Mouse (Mus musculus): ENCODE data around the gene Stac2. TPM values are rescaled to one million over a fixed set of nuclear protein-coding genes. Genes with fewer than 3 reads are reported as not detected.

Stac2 gene
- polyA plus RNA-seq, 1 experiment from 2014 or later, result 5.4 TPM

- no peak overlapping the region for H3K27ac ChIP-seq (ENCODE audit: low read length)
- no peaks in the 10 kb centered on the region for H3K9me3 ChIP-seq (ENCODE audit: control insufficient read depth, low read length)
- H3K9ac ChIP-seq (replicated peaks; ENCODE audit: low read depth, low read length), result no peak overlapping the region
- WGBS, result 34% methylated on average over 9 of the region's 9 CpGs
- H3K4me1 ChIP-seq (replicated peaks; ENCODE audit: control insufficient read depth, insufficient read depth, low read length), result peaks cover 16% of the 10 kb centered on the region
- H3K27me3 ChIP-seq (replicated peaks; ENCODE audit: control insufficient read depth, insufficient read depth, low read length), result peaks cover 5% of the 10 kb centered on the region; the same call in 1 of the 2 replicates
- H3K36me3 ChIP-seq (ENCODE audit: control insufficient read depth, insufficient read depth), result no peaks in the 10 kb centered on the region
- H3K4me3 ChIP-seq (replicated peaks; ENCODE audit: low read length), result no peak overlapping the region
- no peak overlapping the region for H3K4me2 ChIP-seq (ENCODE audit: low read length)
- ATAC-seq, result no peak
Observed at GRCm38 (mm10) chr11:98057466-98057865, 4.2 kb upstream of the Stac2 start.

- Histone ChIP-seq H3K4me2 (ENCODE audit: low read length) (peak overlapping the region; percentile 51), H3K9ac (replicated peaks; ENCODE audit: low read depth, low read length) (peak overlapping the region; percentile 65), H3K4me3 (replicated peaks; ENCODE audit: low read length) (peak overlapping the region; percentile 55), H3K36me3 (ENCODE audit: control insufficient read depth, insufficient read depth) (no peaks in the 10 kb centered on the region), H3K9me3 (ENCODE audit: control insufficient read depth, low read length) (no peaks in the 10 kb centered on the region), H3K27ac (ENCODE audit: low read length) (peak overlapping the region; percentile 58), H3K27me3 (replicated peaks; ENCODE audit: control insufficient read depth, insufficient read depth, low read length) (peaks cover 28% of the 10 kb centered on the region), H3K4me1 (replicated peaks; ENCODE audit: control insufficient read depth, insufficient read depth, low read length) (peaks cover 35% of the 10 kb centered on the region)
- under 1% methylated on average over 83 of the region's 83 CpGs for WGBS
- ATAC-seq, result peak; percentile 51
Observed at GRCm38 (mm10) chr11:98052129-98052988, 903 bp downstream of the Stac2 start.

DNA sequence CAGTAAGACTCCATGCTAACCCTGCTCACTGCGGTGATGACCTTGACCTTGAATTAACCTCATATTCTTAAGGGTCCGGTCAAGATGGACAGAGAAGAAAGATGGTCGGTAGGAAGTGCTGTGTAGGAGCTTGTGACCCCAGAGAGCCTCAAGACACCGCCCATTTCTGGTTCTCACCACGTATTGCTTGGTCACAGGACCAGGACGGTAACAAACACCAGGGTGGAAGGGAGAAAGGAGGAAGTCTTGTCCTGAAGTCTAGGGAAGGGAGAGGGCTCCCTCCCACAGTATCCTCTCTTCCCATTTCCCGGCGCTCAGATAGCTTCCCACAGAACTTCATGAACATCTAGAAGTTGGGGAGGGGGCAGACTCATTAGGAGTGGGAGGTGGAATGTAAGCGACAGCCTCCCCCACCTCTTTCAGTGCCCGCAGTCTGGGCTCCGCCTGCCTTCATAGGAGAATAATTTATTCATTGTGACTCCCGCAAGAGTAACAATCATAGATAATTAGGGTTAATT lies 1.6 kb downstream of the Stac2 start:
- Histone ChIP-seq H3K9me3 (ENCODE audit: control insufficient read depth, low read length) (no peaks in the 10 kb centered on the region), H3K9ac (replicated peaks; ENCODE audit: low read depth, low read length) (no peak overlapping the region; the same call in 1 of the 2 replicates), H3K36me3 (ENCODE audit: control insufficient read depth, insufficient read depth) (no peaks in the 10 kb centered on the region), H3K27ac (ENCODE audit: low read length) (no peak overlapping the region), H3K27me3 (replicated peaks; ENCODE audit: control insufficient read depth, insufficient read depth, low read length) (peaks cover 28% of the 10 kb centered on the region), H3K4me2 (ENCODE audit: low read length) (peak overlapping the region; percentile 51), H3K4me3 (replicated peaks; ENCODE audit: low read length) (peak overlapping the region; percentile 55), H3K4me1 (replicated peaks; ENCODE audit: control insufficient read depth, insufficient read depth, low read length) (peaks cover 35% of the 10 kb centered on the region)
- peak; percentile 32 for ATAC-seq
- 7% methylated on average over 12 of the region's 12 CpGs for WGBS

DNA sequence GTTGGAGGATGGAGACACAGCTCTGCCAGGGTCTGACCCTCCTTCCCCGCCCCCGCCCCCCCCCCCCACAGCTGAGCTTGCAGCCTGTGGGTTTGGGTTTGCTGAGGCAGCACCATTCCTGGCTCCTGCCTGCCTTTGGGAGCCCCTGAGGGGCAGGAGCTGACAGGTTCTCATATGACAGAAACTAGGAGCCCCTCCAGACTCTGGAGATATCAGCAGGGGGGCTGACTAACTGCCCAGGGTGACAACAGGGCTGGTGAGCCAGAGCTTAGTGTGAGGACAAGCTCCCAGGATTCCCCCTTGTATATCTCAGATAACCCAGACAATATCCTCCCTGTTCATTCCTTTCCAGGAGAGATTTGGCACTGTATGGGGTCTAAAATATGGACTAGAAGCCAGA lies 2.3 kb downstream of the Stac2 start:
- no peaks in the 10 kb centered on the region for H3K9me3 ChIP-seq (ENCODE audit: control insufficient read depth, low read length)
- no peak overlapping the region for H3K27ac ChIP-seq (ENCODE audit: low read length)
- ATAC-seq, result no peak
- H3K9ac ChIP-seq (replicated peaks; ENCODE audit: low read depth, low read length), result no peak overlapping the region
- no peak overlapping the region for H3K4me3 ChIP-seq (replicated peaks; ENCODE audit: low read length)
- H3K36me3 ChIP-seq (ENCODE audit: control insufficient read depth, insufficient read depth), result no peaks in the 10 kb centered on the region
- H3K4me2 ChIP-seq (ENCODE audit: low read length), result peak overlapping the region; percentile 16; the same call in 1 of the 2 replicates
- H3K4me1 ChIP-seq (replicated peaks; ENCODE audit: control insufficient read depth, insufficient read depth, low read length), result peaks cover 35% of the 10 kb centered on the region
- 13% methylated on average over 2 of the region's 2 CpGs for WGBS
- H3K27me3 ChIP-seq (replicated peaks; ENCODE audit: control insufficient read depth, insufficient read depth, low read length), result peaks cover 28% of the 10 kb centered on the region

GRCm38 (mm10) chr11:98050520-98050815 lies 2.8 kb downstream of the Stac2 start:
- Histone ChIP-seq H3K4me1 (replicated peaks; ENCODE audit: control insufficient read depth, insufficient read depth, low read length) (peaks cover 35% of the 10 kb centered on the region), H3K9ac (replicated peaks; ENCODE audit: low read depth, low read length) (no peak overlapping the region), H3K27me3 (replicated peaks; ENCODE audit: control insufficient read depth, insufficient read depth, low read length) (peaks cover 28% of the 10 kb centered on the region), H3K36me3 (ENCODE audit: control insufficient read depth, insufficient read depth) (no peaks in the 10 kb centered on the region), H3K27ac (ENCODE audit: low read length) (no peak overlapping the region), H3K4me2 (ENCODE audit: low read length) (no peak overlapping the region), H3K4me3 (replicated peaks; ENCODE audit: low read length) (no peak overlapping the region), H3K9me3 (ENCODE audit: control insufficient read depth, low read length) (no peaks in the 10 kb centered on the region)
- 14% methylated on average over 2 of the region's 2 CpGs for WGBS
- ATAC-seq, result no peak

DNA sequence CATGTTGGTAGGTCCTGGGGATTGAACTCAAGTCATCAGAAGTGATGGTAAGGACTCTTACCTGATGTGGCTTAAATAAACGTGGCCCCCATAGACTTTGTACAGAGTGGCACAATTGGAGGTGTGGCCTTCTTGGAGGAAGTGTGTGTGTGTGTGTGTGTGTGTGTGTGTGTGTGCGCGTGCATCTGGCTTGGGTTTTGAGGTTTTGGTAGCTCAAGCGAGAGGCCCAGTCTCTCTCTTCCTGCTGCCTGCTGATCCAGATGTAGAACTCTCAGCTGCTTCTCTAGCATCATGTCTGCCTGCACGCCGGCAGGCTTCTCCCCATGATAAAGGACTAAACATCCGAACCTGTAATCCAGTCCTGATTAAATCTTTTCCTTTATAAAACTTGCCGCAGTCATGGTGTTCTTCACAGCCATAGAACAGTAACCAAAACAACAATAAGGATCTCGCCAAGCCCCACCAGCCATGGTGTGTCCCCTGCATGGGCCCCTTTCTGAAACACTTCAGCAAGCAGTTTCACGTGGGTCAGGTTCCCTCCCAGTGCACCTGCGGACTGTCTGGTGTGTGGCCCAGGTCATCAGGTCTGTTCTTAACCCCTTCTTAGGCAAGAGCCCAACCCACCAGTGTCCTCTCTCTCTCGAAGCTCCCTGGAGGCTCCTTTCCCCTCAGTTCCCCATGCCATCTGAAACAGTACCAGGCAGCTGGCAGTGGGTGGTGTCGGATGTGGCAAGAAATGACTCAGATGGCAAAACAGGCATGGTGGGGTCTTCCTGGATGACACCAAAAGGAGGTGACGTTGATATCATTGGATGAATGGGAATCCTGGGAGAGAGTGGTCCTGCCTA lies 3.4 kb downstream of the Stac2 start:
- H3K27me3 ChIP-seq (replicated peaks; ENCODE audit: control insufficient read depth, insufficient read depth, low read length), result peaks cover 28% of the 10 kb centered on the region
- no peak overlapping the region for H3K4me3 ChIP-seq (replicated peaks; ENCODE audit: low read length)
- H3K4me1 ChIP-seq (replicated peaks; ENCODE audit: control insufficient read depth, insufficient read depth, low read length), result peaks cover 35% of the 10 kb centered on the region
- 67% methylated on average over 14 of the region's 14 CpGs for WGBS
- no peak for ATAC-seq
- no peak overlapping the region for H3K27ac ChIP-seq (ENCODE audit: low read length)
- no peak overlapping the region for H3K4me2 ChIP-seq (ENCODE audit: low read length)
- no peaks in the 10 kb centered on the region for H3K9me3 ChIP-seq (ENCODE audit: control insufficient read depth, low read length)
- no peaks in the 10 kb centered on the region for H3K36me3 ChIP-seq (ENCODE audit: control insufficient read depth, insufficient read depth)
- no peak overlapping the region for H3K9ac ChIP-seq (replicated peaks; ENCODE audit: low read depth, low read length)

DNA sequence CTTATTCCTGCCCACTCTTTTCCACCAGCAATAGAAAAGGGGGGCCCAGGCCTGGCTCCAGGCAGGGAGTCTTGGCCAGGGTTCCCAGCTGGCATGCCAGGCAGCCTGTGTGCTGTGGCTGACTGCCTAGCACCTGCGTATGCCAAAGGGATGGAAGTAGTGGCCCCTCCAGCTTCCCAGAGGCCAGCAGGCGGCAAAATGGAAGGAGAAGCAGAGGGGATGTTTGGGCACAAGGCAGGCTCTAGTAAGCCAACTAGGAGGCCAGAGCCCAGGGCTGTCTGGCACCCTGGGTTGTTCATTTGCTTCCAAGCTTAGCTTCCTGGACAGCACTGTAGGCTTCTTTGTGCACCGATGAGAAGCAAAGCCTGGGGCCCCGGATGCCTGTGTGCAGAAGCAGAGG lies 5.5 kb downstream of the Stac2 start:
- Histone ChIP-seq H3K36me3 (ENCODE audit: control insufficient read depth, insufficient read depth) (no peaks in the 10 kb centered on the region), H3K4me1 (replicated peaks; ENCODE audit: control insufficient read depth, insufficient read depth, low read length) (peaks cover 26% of the 10 kb centered on the region), H3K4me2 (ENCODE audit: low read length) (no peak overlapping the region), H3K27ac (ENCODE audit: low read length) (peak overlapping the region; percentile 8; the same call in 1 of the 2 replicates), H3K9ac (replicated peaks; ENCODE audit: low read depth, low read length) (no peak overlapping the region), H3K27me3 (replicated peaks; ENCODE audit: control insufficient read depth, insufficient read depth, low read length) (peaks cover 26% of the 10 kb centered on the region), H3K9me3 (ENCODE audit: control insufficient read depth, low read length) (no peaks in the 10 kb centered on the region), H3K4me3 (replicated peaks; ENCODE audit: low read length) (no peak overlapping the region)
- ATAC-seq, result peak; percentile 79
- WGBS, result 51% methylated on average over 4 of the region's 4 CpGs

GRCm38 (mm10) chr11:98046466-98046865 lies 6.8 kb downstream of the Stac2 start:
- Histone ChIP-seq H3K36me3 (ENCODE audit: control insufficient read depth, insufficient read depth) (no peaks in the 10 kb centered on the region), H3K4me2 (ENCODE audit: low read length) (no peak overlapping the region)
- ATAC-seq, result no peak

DNA sequence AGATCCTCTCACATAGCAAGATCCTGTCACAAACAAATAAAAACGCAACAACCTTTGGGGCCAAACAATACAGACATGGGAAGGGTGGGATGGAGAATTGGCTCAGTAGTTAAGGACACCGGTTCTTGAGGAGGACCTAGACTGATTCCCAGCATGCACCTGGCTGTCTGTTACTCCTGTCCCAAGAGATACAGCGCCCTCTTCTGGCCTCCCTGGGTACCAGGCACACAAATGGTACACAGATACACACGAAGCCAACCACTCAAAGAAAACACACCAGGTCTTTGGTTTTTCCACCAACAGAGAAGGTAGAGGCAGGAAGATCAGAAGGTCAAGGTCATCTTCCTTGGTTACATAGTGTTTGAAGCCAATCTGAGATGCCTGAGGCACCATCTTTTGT lies 7.7 kb downstream of the Stac2 start:
- peaks cover 12% of the 10 kb centered on the region for H3K4me1 ChIP-seq (replicated peaks; ENCODE audit: control insufficient read depth, insufficient read depth, low read length)
- ATAC-seq, result no peak
- H3K9me3 ChIP-seq (ENCODE audit: control insufficient read depth, low read length), result no peaks in the 10 kb centered on the region
- no peak overlapping the region for H3K4me2 ChIP-seq (ENCODE audit: low read length)
- H3K27me3 ChIP-seq (replicated peaks; ENCODE audit: control insufficient read depth, insufficient read depth, low read length), result peaks cover 5% of the 10 kb centered on the region; the same call in 1 of the 2 replicates
- no peak overlapping the region for H3K4me3 ChIP-seq (replicated peaks; ENCODE audit: low read length)
- WGBS, result 64% methylated on average over 4 of the region's 4 CpGs
- H3K36me3 ChIP-seq (ENCODE audit: control insufficient read depth, insufficient read depth), result no peaks in the 10 kb centered on the region
- H3K9ac ChIP-seq (replicated peaks; ENCODE audit: low read depth, low read length), result no peak overlapping the region
- H3K27ac ChIP-seq (ENCODE audit: low read length), result no peak overlapping the region

More at GRCm38 (mm10) chr11:98046466-98046865, 6.8 kb downstream of the Stac2 start:
- H3K9me3 ChIP-seq (ENCODE audit: control insufficient read depth, low read length), result no peaks in the 10 kb centered on the region
- H3K9ac ChIP-seq (replicated peaks; ENCODE audit: low read depth, low read length), result no peak overlapping the region
- peaks cover 13% of the 10 kb centered on the region for H3K27me3 ChIP-seq (replicated peaks; ENCODE audit: control insufficient read depth, insufficient read depth, low read length)
- H3K4me1 ChIP-seq (replicated peaks; ENCODE audit: control insufficient read depth, insufficient read depth, low read length), result peaks cover 13% of the 10 kb centered on the region
- H3K27ac ChIP-seq (ENCODE audit: low read length), result no peak overlapping the region
- 57% methylated on average over 1 of the region's 1 CpGs for WGBS
- H3K4me3 ChIP-seq (replicated peaks; ENCODE audit: low read length), result no peak overlapping the region
